Mouse (Mus musculus) brain, adult 2 months (tissue): Measurements from ENCODE around the gene Itpr1.

Source experiments
- DNase-seq: peaks from one replicate; pipeline ENCODE4 v3.0.0; 2011; ENCODE audit warnings: low read depth, low spot score

Itpr1 gene

DNA sequence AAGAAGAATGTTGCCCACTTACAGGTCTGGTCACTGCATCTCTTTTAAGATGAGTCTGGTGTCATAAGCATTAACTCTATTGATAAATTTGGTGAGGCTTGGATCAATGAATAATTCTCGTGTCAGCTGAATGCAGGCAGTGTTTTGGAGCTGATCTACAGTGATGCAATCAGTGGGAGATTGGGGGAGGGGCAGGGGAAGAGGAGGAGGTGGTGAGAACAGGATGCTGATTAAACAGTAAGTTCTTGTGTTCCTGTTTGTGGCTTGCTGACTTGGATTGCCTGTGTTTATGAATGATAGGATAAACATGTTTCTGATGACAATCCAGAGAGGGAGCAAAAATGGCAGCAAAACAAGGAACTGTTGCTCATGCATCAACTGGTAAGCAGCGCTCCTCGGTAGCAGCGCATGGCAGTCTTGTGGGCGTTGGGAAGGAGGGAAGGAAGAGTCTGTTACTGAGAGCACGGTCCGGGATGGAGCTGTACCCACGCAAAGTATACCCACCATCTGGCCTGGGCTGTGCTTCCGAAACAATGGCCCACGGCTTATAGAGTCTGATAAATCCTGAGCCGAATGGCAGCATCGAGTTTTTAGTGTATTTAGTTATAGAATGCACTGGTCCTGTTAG lies 64.1 kb downstream of the Itpr1 start:
- peak; percentile 82 for DNase-seq

- no peak for DNase-seq
Measured at GRCm38 (mm10) chr6:108277622-108278396, 64.9 kb downstream of the Itpr1 start.

DNA sequence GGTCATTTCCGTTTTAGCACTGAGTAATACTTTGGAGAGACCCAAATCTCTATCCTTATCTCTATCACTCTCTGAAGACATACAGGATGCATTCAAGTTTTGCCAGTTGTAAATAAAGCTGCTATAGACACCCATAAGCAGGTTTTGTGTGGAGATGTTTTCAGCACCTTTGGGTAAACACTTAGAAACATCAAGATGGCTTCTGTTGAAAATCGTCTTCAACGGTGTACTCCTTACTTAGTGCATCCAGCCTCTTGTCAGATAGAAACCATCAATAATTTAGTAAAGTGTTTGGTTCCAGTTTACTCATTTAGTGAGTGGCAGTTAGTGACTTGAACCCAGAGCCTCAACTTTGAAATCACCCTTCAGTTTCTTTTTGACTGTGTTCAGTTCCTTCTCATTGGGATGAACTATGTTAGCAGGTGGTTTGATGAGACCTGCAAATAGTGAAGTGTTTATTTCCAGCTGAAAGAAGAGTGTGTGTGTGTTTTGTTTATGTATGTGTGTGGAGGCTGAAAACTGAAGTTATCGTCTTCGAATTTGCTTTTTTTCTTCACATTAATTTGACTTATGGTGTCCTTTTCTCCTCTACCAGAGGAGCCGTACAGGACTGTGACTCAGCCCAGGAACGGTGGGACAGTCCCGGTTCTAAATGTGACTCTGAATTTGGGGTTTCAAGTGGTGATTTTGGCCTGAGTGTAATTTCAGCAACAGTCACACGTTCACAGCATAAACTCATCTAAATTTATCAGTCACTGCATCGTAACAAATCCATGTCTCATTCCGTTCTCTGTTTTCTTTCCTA lies 66.1 kb downstream of the Itpr1 start:
- DNase-seq = no peak

- DNase-seq = no peak
Measured at GRCm38 (mm10) chr6:108282131-108282530, 69.2 kb downstream of the Itpr1 start.

DNA sequence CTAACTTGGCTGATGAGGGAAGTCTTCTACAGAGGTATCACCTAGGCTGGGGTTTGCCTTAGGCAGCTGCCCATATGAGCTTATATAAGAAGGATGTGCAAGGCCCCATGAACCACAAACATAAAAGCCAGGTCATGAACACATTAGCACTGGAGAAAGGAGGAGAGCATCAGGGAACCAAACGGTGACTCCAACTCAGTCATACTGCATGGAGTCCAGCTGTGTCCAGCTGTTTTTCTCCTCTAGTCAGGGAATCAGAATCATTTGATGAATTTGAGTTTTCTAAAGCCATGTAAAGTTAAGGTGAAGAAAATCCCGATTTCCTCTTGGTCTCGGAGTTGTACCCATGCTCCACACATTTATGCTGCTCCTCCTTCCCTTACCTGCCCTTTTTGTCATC lies 69.7 kb downstream of the Itpr1 start:
- DNase-seq = no peak

DNA sequence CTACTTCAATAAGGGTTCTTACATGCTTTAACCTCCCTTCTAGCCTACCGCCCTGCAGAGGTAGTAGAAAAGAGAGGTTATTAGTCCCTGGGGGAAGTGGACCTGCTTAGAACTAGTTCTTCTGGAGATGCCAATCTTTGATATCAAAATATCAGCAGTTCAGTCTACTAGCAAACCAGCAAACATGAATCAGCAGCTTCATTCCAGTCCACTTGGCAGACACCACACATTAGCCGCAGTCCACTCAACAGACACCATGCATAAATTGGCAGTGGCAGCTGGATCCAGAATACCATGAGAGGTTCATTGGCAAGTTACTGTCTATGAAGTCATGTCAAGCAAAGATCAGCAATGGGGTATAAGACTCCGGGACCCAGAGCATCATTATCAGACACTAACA lies 71.8 kb downstream of the Itpr1 start:
- DNase-seq = no peak

- no peak for DNase-seq
Measured at GRCm38 (mm10) chr6:108288979-108289378, 76.1 kb downstream of the Itpr1 start.

DNA sequence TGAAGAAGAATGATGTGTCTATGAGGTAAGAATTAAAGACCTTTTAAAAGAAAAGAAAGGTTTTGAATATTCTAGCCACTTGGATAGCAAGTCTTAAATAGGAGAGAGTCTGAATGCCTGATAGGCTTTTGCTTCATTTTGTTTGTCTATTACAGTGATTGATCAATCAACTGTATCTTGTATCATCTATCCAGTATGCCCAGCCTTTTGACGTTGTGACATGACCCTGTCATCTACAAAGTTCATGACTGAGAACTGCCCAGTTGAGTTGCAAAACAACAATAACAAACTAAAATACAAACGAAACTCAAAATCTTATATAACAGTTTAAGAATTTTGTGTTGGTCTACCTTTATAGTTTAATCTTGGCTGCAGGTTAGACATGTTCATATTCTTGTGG lies 78.1 kb downstream of the Itpr1 start:
- DNase-seq = no peak

DNA sequence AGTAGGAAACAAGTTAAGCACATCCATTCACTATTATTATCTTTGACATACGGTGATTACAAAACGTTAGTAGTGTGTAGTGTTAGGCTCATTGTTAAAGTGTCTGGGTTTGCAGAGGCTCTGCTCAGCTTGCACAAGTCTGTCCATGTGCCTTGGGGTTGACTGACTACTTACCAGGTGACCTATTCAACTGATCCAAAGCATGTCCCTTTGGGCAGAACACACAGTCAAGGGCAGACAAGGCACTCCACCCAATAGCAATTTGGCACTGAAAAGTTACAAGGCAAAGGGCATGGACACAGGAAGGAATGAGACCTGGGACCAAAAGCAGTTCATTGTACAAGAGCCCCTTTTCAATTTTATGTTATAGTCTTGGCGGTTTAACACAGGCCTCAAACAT lies 78.7 kb downstream of the Itpr1 start:
- no peak for DNase-seq

DNA sequence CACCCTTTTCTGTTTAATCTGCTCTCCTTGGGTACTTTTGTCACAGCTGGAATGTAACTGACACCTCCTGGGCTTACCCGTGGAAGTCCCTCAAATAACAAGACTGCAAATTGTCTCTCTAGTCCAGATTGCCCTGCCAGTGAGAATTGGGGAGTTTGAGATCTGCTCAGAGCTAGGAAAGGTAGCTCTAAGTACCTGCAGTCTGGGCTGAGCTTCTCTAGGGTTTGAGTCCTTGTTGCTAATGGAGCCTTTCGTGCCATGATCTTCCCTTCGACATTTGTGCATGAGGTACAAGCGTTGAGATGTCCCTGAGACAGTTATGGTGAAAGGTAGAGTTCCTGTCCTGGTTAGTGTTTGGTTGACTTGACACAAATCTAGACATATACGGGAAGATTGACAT lies 89.0 kb downstream of the Itpr1 start:
- DNase-seq = no peak

- peak; percentile 81 for DNase-seq
Measured at GRCm38 (mm10) chr6:108303619-108304567, 91.0 kb downstream of the Itpr1 start.

DNA sequence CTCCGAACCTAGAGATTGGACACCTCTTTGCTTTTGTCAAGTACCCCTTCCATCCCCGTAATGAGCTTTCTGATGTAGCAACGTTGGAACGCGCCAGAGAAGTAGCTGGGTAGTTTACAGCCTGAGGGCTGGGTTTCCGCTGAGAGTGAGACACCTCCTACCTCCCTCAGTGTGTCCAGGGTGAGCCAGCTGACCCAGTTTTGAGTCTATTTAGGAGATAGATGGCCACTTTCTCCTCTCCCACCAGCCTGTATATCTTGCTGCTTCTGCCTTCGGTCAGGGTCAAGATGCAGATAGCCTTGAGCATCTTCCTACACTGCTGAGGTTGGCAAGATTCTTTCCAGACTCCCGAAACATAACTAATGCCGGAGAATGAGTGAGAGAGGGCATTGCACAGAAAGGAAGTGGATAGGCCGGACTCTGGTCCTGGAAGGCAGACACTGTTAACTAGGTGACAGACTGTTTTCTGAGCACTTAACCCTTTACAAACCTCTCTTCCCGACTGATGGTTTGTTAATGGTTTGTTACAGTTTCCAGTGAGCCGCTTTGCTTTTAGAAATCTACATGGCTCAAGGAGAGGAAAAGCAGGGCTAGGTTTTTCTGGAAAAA lies 92.4 kb downstream of the Itpr1 start:
- peak; percentile 68 for DNase-seq

DNA sequence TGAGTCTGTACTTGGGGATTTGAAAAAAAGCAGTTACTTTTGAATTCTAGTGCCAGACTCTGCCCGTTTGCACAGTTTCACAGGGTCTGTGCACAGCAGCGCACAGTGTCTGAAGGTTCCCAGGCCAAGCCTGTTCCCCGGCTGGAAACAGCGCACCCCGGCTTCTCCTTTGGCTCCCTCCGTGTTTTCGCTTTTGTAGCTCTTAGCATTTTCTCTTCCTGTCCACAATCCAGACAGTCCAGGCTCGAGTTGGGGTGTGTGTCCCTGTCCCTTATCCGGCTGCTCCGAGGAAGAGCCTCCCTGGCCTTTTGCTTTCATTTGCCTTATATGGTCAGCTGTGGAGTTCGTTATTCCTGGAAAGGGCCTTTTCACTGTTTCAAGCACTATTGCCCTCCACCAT lies 93.3 kb downstream of the Itpr1 start:
- DNase-seq = no peak

DNA sequence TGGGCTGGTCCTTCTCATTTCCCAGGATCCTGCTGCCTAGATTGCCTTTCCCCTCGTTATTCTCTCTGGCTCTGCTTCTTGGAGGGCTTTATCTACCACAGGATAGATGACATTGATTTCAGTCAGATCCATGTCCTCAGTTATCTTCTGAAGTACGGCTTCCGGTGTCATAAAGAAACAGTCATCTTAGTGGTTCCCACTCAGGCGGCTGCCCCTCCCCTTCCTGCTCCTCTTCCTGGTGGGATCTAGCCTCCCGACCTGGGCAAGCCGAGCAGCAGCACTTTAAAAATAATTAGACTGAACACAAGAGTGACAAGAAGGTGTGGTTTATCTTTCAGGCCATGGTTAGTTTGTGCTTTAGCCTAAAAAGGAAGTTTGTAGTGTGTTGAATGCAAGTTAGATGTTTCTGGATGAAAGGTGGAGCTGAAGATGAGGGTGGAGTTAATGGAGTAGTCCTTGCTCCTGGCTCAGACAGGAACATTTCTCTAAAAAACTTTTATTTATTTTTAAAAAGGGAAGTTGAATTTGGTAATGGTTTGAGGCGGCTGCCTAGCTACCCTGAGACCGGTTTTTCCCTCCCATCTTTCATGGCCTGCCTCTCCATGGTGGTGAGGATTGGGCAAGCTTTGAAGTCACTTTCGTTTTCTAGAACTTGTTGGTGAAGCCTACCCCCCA lies 94.2 kb downstream of the Itpr1 start:
- DNase-seq = no peak

- peak; percentile 70 for DNase-seq
Measured at GRCm38 (mm10) chr6:108307770-108308169, 94.9 kb downstream of the Itpr1 start.

GRCm38 (mm10) chr6:108309391-108310182 lies 96.7 kb downstream of the Itpr1 start:
- DNase-seq = peak; percentile 85

DNA sequence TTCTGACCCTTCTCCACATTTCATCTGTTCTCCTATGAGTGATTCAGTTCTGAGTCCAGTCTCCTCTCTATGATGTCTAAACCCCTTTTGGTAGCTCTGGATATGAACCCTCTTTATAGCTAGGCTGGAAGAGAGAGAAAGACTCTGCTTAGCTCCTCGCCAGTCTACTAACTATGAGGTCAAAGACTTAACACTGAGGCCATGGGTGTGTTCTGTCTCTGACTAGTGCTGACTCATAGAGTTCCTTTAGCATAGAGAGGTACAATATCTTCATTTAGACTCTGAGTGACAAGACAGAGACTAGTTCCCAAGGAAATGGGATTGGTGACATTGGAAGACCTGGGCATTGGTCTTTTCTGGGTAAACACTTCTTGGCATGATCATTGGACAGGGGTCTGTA lies 100.2 kb downstream of the Itpr1 start:
- no peak for DNase-seq

DNA sequence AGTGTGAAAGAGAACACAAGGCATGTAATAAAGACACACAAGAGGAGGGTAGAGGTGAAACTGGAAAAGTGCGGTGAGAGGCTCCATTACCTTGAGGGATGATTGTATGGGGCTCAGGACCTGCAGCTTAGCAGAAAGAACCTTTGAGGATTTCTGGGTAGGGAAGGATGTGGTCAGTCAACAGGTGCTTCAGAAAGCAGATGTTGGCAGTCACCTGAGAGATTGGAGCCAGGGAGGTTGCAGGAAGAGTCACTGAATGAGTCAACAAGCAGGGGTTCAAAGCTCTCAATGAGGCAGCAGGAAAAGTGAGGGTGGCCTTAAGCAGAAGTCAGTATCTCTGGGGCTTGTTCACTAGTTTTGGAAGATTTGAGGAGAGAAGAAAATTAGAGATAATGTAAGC lies 101.1 kb downstream of the Itpr1 start:
- DNase-seq = no peak

DNA sequence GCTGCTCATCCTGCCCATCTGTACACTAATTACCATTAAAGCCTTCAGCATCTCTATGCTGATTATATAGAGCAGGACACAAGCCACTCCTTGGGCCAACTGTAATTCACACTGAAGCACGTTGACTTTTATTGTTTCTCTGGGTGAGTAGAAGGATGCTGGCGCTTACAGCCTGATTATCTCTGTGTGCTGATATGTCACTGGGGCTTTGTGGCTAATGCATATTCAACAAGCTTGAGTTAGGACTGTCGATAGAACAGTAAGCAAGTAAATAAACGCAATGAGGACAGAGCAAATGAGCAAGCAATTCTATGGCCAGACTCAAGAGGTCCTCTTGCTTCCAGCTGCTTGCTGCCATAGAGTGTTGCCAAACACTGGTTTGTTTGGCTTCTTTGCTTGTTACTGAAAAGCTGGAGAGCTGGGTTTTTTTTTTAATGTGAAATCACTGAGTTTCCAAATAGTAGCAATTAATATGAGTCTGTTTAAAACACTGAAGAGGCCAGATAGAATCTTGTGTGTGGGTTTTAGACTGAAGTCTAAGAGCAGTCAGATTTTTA lies 103.5 kb downstream of the Itpr1 start:
- no peak for DNase-seq
